Mouse (Mus musculus) neutrophil, adult 5-6 weeks (primary cell): ENCODE results near the gene Cradd. TPM values are rescaled to one million over a fixed set of nuclear protein-coding genes. Genes with fewer than 3 reads are reported as not detected.

Experiments
- ATAC-seq: fragments of 151-379, 151-347 bp; 2 replicates; pipeline ENCODE4 v1.8.0; 2017; ENCODE audit warnings: mild to moderate bottlenecking, moderate TSS enrichment; ENCODE audit not compliant: insufficient number of reproducible peaks, poor library complexity, low FRiP score, severe bottlenecking; ENCODE audit errors: extremely low read depth
- total RNA-seq: library from RNA; stranded (forward); fragments of 200-1000 nt; gene quantifications from 2 replicates; pipeline ENCODE4 v1.2.3, GENCODE M21; 2017

Gene Cradd
- total RNA-seq, 1 experiment from 2014 or later, result 9.5 TPM

DNA sequence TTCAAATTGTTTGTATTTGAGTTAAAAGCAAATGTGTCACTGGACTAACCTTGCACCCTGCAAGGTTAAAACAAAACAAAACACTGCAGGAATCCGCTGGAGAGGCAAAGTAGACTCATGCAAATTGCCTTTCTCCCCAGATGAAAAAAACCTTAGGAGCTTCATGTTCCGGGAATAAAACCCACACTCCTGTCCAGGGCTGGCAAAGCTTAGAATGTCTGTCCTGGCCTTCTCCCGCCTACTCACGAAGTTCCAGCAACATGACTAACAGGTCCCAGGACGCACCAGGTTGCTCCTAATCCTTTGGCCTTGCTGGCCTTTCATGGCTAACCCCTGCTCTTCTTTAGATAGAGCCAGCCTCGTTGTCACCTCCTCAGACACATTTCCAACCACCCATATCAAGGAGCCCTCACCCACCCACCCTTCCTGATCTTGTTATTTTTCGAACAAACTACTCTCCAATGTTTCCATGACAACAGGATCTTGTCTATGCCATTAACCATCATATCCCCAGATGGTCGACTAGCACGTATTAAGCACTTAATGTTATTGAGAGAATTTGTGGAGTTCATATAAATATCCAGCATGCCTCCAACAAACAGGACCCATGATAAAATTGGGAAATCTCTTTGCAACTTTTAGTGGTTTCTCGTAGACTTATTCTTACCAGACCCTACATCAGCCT lies 65.3 kb downstream of the Cradd start:
- no peak for ATAC-seq

DNA sequence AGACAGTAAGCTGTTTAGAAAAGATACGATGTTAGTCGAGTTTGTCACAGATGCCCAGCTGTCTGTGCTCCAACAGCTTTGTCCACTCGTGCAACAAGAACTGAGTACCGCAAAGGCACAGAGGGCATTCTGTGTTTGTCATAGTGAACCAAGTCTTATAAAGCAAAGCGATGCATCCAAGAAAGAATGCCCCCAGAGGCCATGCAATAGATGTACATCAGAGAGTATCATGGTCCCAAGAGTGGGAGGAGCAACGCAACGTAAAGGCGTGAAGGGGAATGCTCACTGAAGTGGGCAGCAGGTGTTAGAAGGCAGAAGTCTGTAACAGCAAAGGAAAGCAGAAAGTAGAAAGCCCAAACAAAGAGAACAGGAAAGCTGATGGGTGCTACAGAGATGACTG lies 66.0 kb downstream of the Cradd start:
- ATAC-seq, result peak; percentile 82

DNA sequence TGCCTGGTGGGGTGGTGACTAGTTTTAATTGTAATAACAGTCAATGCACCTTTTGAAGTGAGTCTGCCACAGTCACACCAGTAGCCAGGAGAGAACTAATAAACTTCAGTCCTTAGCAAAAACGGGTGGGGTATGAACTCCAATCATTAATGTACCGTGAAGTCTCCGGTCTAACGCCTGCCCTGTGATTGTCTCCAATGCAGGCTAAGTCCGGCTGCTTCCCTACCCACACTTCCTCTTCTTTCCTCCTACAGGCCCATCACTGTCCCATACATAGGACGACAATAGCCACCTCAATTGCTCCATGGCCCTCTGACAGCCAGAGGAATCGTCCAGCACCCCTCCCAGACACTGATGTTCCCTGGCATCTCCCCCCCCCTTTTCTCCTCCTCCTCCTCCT lies 67.8 kb downstream of the Cradd start:
- ATAC-seq, result no peak

DNA sequence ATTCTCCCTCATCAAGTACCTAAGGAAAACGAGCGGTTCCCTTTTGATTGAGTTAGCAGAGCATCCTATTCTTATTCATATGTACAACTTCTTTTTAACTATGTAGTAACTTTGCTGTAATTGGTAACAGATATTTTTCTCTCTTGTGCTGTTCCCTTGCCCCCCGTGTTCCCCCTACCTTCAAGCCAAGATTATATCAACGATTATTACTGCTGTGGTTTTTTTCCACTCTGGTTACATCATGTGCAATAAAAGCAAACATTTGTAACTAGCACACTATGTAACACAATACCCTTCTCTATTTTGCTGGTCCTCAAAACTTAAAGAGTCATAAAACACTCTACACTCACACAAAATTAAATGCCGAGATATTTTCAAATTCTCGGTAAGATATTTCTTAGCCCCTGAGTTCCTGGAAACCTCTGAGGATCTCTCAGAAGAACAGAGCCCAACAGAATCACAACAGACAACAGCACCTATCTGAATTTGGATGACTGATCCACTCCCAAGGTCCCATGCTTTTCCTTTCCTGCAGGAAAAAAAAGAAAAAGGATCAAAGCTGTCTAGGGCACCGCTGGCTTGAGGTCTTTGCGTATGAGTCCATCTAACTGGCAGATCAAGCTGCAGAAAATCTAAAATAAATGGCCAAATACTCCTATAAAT lies 68.8 kb downstream of the Cradd start:
- ATAC-seq, result no peak

DNA sequence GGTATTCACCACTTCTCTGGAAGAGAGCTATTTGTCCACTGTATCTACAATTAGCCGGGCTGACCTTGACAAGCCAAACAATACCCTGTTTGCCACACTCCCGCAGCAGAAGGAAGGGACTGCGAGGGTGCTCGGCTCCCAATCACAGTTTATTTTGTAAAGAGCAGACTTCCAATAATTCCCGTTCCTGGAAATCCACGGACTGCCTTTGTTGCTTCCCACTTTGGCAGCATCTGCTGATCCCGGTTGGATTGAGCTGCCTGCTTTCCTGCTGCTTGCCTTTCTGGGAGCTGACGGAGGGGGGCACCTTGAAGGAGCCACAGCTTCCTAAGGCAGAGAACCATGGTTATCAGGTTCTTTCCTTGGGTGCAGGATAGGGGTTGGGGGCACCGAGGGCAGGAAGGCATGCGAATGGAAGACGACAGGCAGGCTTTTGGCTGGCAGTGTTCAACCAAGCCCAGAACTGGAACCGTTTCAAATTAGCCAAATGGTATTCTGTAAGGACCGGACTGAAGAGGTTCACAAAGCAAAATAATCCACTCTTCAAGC lies 69.4 kb downstream of the Cradd start:
- no peak for ATAC-seq

DNA sequence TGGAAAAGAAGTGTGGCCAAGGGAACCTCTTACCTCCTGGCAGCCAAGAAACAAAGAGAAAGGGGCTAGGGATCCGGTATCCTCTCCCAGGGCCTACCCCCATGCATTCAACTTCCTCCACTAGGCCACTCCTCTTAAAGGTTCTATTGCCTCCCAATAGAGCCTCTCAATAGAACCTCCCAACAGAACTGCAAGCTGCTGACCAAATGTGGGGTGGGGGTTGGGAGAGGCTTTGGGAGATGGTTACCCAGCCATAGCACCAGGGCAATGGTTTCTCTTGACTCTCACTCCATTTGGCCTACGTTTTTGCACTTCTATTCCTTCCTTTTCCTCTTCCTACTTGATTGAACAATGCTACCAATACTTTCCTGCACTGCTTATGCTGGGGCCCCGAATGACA lies 69.9 kb downstream of the Cradd start:
- ATAC-seq, result no peak

DNA sequence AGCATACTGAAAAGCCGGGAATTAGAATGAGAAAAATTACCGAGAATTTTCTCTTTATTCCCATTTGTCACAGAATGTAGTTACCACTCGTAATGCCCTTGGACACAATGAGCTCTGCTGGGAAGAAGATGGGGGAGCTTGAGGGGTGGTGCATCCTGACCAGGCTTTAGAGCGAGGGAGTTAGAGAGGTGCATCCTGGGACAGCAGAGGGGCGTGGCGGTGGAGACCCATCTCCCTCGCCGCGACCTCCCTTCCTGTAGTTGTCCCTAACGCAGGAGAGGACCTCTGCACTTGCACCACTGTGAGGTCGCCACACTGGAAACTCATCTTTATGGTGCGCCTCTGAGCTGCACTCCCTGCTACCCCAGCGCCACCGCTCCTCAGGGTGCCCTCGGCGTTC lies 72.3 kb downstream of the Cradd start:
- no peak for ATAC-seq

DNA sequence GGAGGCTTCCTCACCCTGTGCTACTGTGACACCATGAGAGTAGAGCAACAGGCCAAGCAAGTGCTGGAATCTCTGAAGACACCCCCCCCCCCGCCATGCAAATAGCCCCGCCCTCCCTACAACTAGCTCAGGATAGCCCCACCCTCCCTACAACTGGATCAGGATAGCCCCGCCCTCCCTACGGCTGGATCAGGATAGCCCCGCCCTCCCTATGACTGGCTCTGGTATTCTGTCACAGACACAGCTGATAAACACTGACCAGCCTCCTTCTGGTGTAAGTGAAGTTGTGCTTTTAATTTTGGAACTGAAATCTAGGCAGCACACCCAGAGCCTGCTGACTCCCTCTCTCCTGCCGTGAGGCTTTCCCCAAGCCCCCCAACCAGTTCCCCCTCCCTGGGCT lies 75.6 kb downstream of the Cradd start:
- ATAC-seq, result no peak

DNA sequence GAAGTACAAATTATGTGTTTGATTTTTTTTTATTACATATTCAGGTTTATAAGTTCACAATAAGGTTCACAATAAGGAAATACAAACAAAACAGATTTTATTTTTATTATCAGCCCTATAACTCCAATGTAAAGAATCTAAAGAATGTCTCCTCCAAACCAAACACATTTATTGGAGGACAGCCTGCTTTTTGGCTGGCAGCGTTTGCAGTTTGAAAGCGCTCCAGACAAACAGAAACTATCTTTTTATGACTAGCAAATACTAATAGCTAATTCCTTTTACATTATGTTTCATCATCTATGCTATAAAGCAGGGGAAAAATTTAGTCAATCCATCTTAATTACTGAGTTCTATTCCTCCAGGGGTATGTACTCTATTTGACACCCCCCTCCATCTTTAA lies 77.2 kb downstream of the Cradd start:
- no peak for ATAC-seq

DNA sequence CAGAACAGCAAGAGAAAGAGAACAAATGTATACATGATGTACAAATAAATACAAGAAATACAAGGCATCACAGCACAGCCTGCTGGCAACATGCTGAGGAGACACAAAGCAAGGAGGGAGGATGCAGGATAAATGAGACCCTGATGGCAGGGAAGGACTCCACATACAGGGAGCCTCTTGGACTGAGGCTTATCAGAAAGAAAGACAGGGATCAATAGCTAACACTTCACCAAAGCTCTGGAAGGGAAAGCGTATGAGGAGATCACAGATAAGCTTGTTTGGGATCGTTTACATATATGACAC lies 78.3 kb downstream of the Cradd start:
- ATAC-seq, result no peak

DNA sequence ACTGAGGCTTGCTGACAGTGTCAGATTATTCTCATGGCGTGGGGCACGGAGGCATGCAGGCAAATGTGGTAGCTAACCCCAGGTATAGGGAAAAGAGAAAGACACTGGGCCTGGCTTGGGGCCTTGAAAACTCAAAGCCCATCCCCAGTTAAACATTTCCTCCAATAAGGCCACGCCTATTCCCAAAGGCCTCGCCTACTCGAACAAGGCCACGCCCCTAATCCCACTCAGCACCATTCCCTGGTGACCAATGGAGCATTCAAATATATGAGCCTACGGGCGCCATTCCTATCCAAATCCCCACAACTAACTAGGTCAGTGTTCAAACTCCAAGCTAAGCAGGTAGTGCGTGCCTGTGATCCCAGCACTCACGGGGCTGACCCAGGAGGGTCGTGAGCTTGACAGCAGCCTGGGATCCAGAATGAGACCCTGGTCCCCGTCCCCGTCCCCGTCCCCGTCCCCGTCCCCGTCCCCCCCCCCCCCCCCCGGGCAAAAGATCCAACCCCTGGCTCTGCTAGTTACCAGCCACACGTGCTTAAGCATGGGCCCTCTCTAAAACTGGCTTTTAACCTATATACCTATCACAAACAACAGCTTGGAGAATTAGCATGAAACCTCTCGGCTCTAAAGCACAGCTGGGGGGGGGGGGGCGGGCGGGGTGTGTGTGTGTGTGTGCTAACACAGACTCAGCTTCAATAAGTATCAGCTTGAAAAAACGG lies 78.8 kb downstream of the Cradd start:
- ATAC-seq, result no peak

DNA sequence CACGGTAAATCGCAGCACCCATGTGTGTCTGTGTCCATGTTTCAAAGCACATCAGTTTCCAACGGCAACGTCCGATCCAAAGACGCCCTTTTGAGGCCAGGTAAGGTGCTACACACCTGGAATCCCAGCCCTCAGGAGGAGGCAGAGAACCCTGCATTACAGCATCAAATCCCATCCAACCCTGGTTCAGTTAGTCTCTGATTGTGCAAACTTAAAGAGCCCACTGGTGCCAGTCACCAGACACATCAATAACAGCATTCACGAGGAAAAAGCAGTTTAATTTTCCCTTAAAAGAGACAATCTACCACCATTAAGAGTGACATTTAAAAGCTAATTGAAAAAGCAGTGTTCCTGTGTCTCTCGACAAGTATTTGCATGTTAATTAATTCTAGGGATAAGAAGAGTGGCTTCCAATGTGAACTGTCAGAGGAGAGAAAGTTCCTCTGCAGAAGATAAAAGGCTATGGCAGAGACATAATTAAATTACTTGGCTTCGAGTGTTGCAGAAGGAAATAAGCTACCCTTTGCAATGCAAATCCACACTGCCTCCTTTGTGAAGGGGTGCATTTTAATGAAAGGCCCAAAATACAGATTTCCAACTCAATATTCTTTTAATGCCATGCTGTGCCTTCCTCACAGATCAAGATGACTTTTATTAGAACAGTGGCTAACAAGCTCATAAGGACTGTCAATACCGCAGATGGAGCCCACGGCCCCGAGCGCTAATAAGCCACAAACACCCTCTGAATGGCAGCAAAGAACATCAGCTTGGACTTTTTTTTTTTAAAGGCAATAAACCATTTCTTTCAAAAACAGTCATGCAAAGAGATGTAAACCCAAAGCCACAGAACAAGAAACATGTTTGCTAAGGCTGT lies 84.5 kb downstream of the Cradd start:
- ATAC-seq, result no peak

DNA sequence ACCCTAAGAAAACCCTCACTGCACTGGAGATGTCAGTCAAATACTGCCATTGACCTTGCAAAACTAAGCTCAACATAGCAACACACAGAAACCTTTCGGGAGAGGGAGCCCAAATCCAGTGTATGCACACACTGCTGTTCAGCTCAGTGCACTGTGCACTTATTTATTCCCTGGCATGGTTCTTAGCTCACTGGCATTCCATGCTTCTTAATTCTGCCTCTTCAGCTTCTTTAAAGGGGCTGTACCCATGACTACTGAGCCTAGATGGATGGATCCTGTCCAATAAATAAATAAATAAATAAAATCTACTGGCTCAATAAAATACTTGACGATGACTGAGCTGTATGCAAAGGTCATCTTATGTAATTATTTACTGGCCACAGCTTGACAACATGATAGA lies 85.3 kb downstream of the Cradd start:
- ATAC-seq, result no peak

DNA sequence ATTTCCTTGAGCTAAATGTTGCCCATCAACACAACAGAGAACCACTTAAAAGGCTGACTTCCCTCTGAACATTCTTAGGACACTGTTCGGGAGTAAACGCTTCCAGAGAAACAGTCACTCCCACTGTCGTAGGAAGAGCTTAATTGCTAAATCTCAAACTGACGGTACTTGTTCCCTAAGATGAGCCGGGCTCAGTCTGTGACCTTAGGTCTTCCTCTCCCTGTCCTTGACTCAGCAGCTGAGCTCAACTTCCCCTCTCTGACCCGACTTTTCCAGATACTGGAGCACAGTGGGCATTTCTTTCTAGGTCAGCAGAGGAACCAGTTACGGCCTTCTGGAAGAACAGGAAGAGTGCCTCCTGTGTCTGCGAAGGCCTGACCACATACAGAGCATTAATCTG lies 87.7 kb downstream of the Cradd start:
- ATAC-seq, result peak; percentile 52; the same call in 1 of the 2 replicates

DNA sequence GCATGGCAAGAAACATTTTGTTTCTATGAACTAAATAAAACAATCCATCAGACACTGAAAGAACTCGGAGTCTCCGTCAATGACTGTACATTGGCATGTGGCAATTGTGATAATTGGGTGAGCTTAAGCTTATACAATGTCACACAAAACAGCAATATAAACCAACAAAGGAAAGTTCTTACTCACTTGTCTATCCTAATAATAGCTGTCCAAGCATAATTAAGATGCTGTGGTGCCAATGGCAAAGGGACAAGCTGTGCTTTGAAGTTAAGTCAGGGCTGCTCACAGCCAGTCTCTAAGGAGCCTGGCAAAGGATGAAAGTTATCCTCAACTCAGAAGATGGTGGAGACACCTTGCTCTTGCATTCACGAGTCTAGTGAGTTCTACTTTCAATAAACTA lies 89.3 kb downstream of the Cradd start:
- ATAC-seq, result no peak

DNA sequence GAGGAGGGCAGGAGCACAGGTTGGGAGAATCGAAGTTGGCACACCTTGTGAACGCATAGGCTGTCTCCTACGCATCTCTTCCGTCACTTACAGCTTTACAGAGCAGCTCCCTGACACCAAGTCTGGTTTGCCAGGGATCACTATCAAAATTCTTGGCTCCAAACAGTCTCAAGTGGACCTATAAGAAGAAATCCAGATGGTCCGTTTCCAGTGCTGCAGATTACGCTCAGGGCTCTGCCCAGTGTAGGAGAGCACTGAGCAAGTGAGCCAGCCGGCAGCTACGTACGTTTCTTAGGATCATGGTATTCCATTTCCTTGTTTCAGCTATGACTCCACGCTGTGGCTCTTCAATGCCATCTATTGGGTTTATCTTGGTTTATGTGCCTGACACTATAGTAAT lies 90.9 kb downstream of the Cradd start:
- ATAC-seq, result no peak

DNA sequence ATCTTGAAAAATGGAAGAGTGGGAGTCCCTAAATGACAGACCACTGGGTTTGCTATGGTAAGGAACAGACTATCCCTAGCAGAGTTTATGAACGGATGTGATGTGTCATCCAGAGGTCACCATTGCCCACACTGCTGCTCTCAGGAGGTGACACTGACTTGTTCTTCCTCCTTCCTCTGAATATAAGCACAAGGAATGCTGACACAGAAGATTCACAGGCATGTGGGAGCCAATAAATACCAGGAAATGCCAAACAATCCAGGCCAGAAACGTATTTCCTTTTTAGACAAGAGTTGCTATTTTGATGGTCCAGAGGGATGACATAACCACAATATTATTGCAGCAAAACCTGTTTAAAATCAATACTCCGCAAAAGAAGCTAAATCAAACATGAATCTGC lies 91.4 kb downstream of the Cradd start:
- no peak for ATAC-seq

DNA sequence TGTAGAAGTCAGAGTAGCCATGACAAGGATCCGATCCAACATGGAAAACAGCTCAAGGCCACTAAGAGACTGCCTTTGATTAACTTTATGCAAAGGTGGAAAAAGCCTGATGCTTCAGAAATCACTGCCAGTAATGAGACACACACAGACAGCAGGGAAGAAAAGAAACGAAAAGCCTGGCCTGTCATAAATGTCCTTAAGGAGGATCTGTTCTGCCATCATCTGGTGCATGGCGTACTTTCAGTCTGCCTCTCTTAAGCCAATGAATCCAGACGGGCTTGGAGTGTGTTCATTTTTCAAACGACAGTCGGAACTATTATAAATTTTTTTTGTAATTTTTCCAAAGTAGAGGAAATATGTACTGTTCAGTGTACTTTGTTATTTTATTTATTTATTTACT lies 95.7 kb downstream of the Cradd start:
- no peak for ATAC-seq

DNA sequence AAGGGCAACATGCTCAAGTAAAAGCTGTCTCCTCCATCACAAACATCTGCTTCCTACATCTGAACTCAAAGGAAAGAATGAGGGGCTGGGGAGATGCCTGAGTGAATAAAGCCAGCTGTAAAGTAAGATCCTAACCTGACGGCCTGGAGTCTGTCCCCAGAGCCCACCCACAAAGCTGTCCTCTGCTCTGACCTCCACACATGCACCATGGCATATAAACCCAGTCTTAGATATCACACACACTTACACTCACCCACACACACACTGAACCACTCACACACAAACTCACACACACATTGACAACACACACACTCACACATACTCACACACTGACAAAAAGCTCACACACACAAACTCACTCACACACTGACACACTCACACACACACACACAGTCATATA lies 96.3 kb downstream of the Cradd start:
- no peak for ATAC-seq
